Mouse (Mus musculus) stomach, embryonic 14.5 days (tissue): ENCODE measurements around the gene Blzf1. TPM values are rescaled to one million over a fixed set of nuclear protein-coding genes. Genes with fewer than 3 reads are reported as not detected.

Experiments used
- ATAC-seq: fragments of 200-750 bp; cut with Nextera tagmentation; 2 replicates; pipeline ENCODE4 v1.8.0; 2017; ENCODE audit warnings: low read depth, moderate TSS enrichment; ENCODE audit not compliant: insufficient number of reproducible peaks, insufficient read depth, low FRiP score
- H3K27ac ChIP-seq: fragments of 300-500 bp; sonication (generic); 2 replicates; pipeline ENCODE4 v1.5.1; 2014; ENCODE audit warnings: mild to moderate bottlenecking, low read length, moderate library complexity, mixed read lengths
- H3K27me3 ChIP-seq: fragments of 300-500 bp; sonication (generic); 2 replicates; pipeline ENCODE4 v1.6.1; 2014; ENCODE audit warnings: low read length, control low read depth, mixed read lengths; ENCODE audit not compliant: control insufficient read depth, insufficient read depth
- H3K36me3 ChIP-seq: fragments of 300-500 bp; sonication (generic); 2 replicates; pipeline ENCODE4 v1.6.1; 2014; ENCODE audit warnings: mild to moderate bottlenecking, control low read depth, low read length, moderate library complexity, mixed read lengths; ENCODE audit not compliant: control insufficient read depth, insufficient read depth
- H3K4me1 ChIP-seq: fragments of 300-500 bp; sonication (generic); 2 replicates; pipeline ENCODE4 v1.6.1; 2014; ENCODE audit warnings: low read length, control low read depth, mixed read lengths; ENCODE audit not compliant: control insufficient read depth, insufficient read depth
- H3K4me2 ChIP-seq: fragments of 300-500 bp; sonication (generic); replicated peaks from 2 replicates; pipeline ENCODE4 v1.6.1; 2014; ENCODE audit warnings: low read depth, low read length, control low read depth
- H3K4me3 ChIP-seq: fragments of 300-500 bp; sonication (generic); 2 replicates; pipeline ENCODE4 v1.5.1; 2014; ENCODE audit warnings: low read depth, low read length, control low read depth
- H3K9ac ChIP-seq: fragments of 300-500 bp; sonication (generic); replicated peaks from 2 replicates; pipeline ENCODE4 v1.6.1; 2014; ENCODE audit warnings: low read depth, mild to moderate bottlenecking, control low read depth, low read length, moderate library complexity, mixed read lengths
- H3K9me3 ChIP-seq: fragments of 300-500 bp; sonication (generic); 2 replicates; pipeline ENCODE4 v1.6.1; 2016; ENCODE audit warnings: low read depth, low read length, control low read depth; ENCODE audit not compliant: control insufficient read depth
- WGBS: fragments of 180-500 bp; shearing (Covaris S2); extraction: QIAGEN DNeasy Blood & Tissue Kit; methylation state at CpG from one replicate; pipeline ENCODE4 v1.1.7; 2014; 5-methylcytosine and 5-hydroxymethylcytosine counted together
- polyA plus RNA-seq: library from polyadenylated mRNA; unstranded; fragments of >200 nt; fragmentation: Nextera tagmentation; extraction: Ambion mirVana; gene quantifications from 2 replicates; pipeline ENCODE4 v1.2.1, GENCODE M21; 2014

Gene Blzf1
- 25.6 and 26.7 TPM in 2 replicates for polyA plus RNA-seq

GRCm38 (mm10) chr1:164307124-164307751, at the start of gene Blzf1:
Blzf1 (minus strand) TSS chr1:164307489.
- Histone ChIP-seq H3K27ac (peak within 1 kb of the TSS; percentile 23), H3K4me1 (0 out of 2 replicates have a peak, but pooled peaks cover 4% of the 10 kb centered on the region), H3K27me3 (no peaks in the 10 kb centered on the region), H3K4me2 (peak within 1 kb of the TSS; percentile 72), H3K36me3 (peaks cover 4% of the 10 kb centered on the region), H3K9me3 (no peaks in the 10 kb centered on the region), H3K9ac (peak within 1 kb of the TSS; percentile 63), H3K4me3 (peak within 1 kb of the TSS; percentile 85)
- peak; percentile 99 for ATAC-seq
- WGBS = under 1% methylated on average over 35 of the region's 35 CpGs

GRCm38 (mm10) chr1:164353443-164353842, 46.2 kb upstream of the Blzf1 start:
- H3K27ac ChIP-seq = no peak overlapping the region
- peak; percentile 84 for ATAC-seq

DNA sequence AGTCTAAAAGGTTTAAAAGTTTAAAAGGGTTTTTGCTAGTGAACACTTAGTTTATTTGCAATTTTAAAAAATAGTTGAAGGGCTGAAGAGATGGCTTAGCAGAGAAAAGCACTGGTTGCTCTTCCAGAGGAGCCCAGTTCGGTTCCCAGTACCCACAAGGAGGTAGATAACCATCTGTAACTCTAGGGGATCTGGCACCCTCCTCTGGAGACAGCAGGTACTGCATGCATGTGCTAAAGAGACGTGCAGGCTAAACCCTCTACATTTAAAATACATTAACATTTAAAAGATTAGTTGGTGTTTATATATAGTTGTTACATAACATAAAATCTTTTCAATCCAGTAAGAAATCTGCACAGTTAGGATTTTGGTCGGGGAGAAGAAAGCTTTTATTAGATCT, 34.9 kb upstream of the Blzf1 start:
- H3K9me3 ChIP-seq = no peaks in the 10 kb centered on the region
- 80% methylated on average over 3 of the region's 3 CpGs for WGBS

More at GRCm38 (mm10) chr1:164353443-164353842, 46.2 kb upstream of the Blzf1 start:
- no peaks in the 10 kb centered on the region for H3K4me1 ChIP-seq
- H3K27me3 ChIP-seq = no peaks in the 10 kb centered on the region
- H3K4me3 ChIP-seq = no peak overlapping the region
- 70% methylated on average over 3 of the region's 3 CpGs for WGBS
- no peak overlapping the region for H3K9ac ChIP-seq
- H3K36me3 ChIP-seq = peaks cover 1% of the 10 kb centered on the region; the same call in 1 of the 2 replicates
- H3K9me3 ChIP-seq = no peaks in the 10 kb centered on the region
- no peak overlapping the region for H3K4me2 ChIP-seq

GRCm38 (mm10) chr1:164335846-164336245, 28.6 kb upstream of the Blzf1 start:
- no peak overlapping the region for H3K4me3 ChIP-seq
- H3K9ac ChIP-seq = no peak overlapping the region
- no peak overlapping the region for H3K27ac ChIP-seq
- H3K36me3 ChIP-seq = peaks cover 5% of the 10 kb centered on the region; the same call in 1 of the 2 replicates
- ATAC-seq = no peak
- no peak overlapping the region for H3K4me2 ChIP-seq
- H3K4me1 ChIP-seq = no peaks in the 10 kb centered on the region
- WGBS = 76% methylated on average over 4 of the region's 4 CpGs
- H3K9me3 ChIP-seq = no peaks in the 10 kb centered on the region
- H3K27me3 ChIP-seq = no peaks in the 10 kb centered on the region

More for the DNA sequence above, 34.9 kb upstream of the Blzf1 start:
- no peak for ATAC-seq
- H3K4me2 ChIP-seq = no peak overlapping the region
- no peak overlapping the region for H3K9ac ChIP-seq
- H3K4me1 ChIP-seq = no peaks in the 10 kb centered on the region
- H3K36me3 ChIP-seq = peaks cover 5% of the 10 kb centered on the region; the same call in 1 of the 2 replicates
- no peak overlapping the region for H3K4me3 ChIP-seq
- no peaks in the 10 kb centered on the region for H3K27me3 ChIP-seq
- no peak overlapping the region for H3K27ac ChIP-seq

- Histone ChIP-seq H3K9me3 (no peaks in the 10 kb centered on the region), H3K4me2 (no peak overlapping the region), H3K27me3 (no peaks in the 10 kb centered on the region), H3K9ac (no peak overlapping the region), H3K4me1 (no peaks in the 10 kb centered on the region), H3K36me3 (peaks cover 5% of the 10 kb centered on the region; the same call in 1 of the 2 replicates), H3K27ac (no peak overlapping the region), H3K4me3 (no peak overlapping the region)
- WGBS = 97% methylated on average over 3 of the region's 3 CpGs
- no peak for ATAC-seq
These were observed 28.1 kb upstream of the Blzf1 start for GRCm38 (mm10) chr1:164335435-164335834.

GRCm38 (mm10) chr1:164332559-164332958, 25.3 kb upstream of the Blzf1 start:
- H3K4me2 ChIP-seq = no peak overlapping the region
- no peaks in the 10 kb centered on the region for H3K9me3 ChIP-seq
- H3K36me3 ChIP-seq = peaks cover 5% of the 10 kb centered on the region; the same call in 1 of the 2 replicates
- peaks cover 3% of the 10 kb centered on the region; the same call in 1 of the 2 replicates for H3K4me1 ChIP-seq
- WGBS = 91% methylated on average over 11 of the region's 11 CpGs
- no peak overlapping the region for H3K9ac ChIP-seq
- no peak overlapping the region for H3K4me3 ChIP-seq
- ATAC-seq = no peak
- H3K27ac ChIP-seq = no peak overlapping the region
- H3K27me3 ChIP-seq = no peaks in the 10 kb centered on the region

GRCm38 (mm10) chr1:164327764-164328163, 20.5 kb upstream of the Blzf1 start:
- Histone ChIP-seq H3K9me3 (no peaks in the 10 kb centered on the region), H3K4me1 (peaks cover 13% of the 10 kb centered on the region), H3K36me3 (peaks cover under 1% of the 10 kb centered on the region; the same call in 1 of the 2 replicates), H3K27ac (peak overlapping the region; percentile 69), H3K9ac (no peak overlapping the region), H3K4me2 (no peak overlapping the region), H3K27me3 (no peaks in the 10 kb centered on the region), H3K4me3 (no peak overlapping the region)
- no peak for ATAC-seq
- 48% methylated on average over 7 of the region's 7 CpGs for WGBS

GRCm38 (mm10) chr1:164326600-164327155, 19.4 kb upstream of the Blzf1 start:
- ATAC-seq = peak; percentile 77; the same call in 1 of the 2 replicates
- Histone ChIP-seq H3K9ac (no peak overlapping the region), H3K4me2 (no peak overlapping the region), H3K27me3 (no peaks in the 10 kb centered on the region), H3K36me3 (no peaks in the 10 kb centered on the region; the same call in 1 of the 2 replicates), H3K4me3 (no peak overlapping the region), H3K4me1 (peaks cover 13% of the 10 kb centered on the region), H3K9me3 (no peaks in the 10 kb centered on the region), H3K27ac (no peak overlapping the region; the same call in 1 of the 2 replicates)
- 39% methylated on average over 6 of the region's 6 CpGs for WGBS
